Mouse (Mus musculus): ENCODE results near the gene Nup62. TPM values are rescaled to one million over a fixed set of nuclear protein-coding genes. Genes with fewer than 3 reads are reported as not detected.

Gene Nup62
- polyA plus RNA-seq (2012; rRNA removed), result 181 and 183 TPM in 2 replicates

DNA sequence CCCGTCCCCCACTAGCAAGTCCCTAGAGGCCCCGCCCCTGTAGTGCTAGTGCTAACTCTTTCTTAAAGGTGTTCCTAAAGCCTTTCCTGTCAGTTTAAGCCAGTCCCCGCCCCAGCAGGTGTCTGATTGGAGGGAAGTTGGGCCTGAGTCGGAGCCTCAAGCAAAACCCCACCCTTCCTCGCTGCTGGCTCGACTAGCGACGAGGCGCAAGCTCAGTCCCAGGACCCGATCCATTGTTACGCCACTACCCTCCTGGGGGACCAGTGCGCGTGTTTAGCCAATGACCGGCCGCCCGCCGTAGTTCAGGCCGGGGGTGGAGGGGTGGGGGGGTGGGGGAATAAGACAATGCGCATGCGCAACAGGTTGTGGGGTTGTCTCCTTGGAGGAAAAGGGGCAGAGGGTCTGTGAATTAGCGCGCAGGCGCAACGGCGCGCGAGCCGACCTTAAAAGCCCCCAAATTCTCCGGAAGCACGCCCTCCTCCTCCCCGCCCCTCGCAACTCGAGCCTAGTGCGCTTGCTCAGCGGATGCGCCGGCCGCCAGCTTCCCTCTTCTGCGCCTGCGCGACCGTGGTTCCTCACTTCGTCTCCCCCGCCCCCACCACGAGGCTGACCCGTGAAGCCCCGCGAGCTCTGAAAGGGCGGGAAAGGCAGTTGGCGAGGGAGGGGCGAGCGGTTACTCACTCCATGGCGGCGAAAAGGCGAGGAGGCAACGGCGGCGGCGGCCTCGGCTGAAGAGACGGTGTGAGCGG lies at the start of gene Nup62, which contains the start of gene Il4i1:
Nup62 (plus strand) TSS at position 368 of the 749 bp plus-strand sequence.
Il4i1 (plus strand) TSS at position 667 of the 749 bp plus-strand sequence.
- no peaks in the 10 kb centered on the region for H3K27me3 ChIP-seq (ENCODE audit: control insufficient read depth, insufficient read depth, low read length)
- TF ChIP-seq CTCF (IDR thresholded peaks at IDR 0.05; ENCODE audit: control insufficient read depth, insufficient read depth, insufficient replicate concordance, low read depth, low read length) (no peak), POLR2A (IDR thresholded peaks at IDR 0.05; ENCODE audit: control insufficient read depth, low read depth, low read length) (peak; percentile 91)
- H3K4me3 ChIP-seq (ENCODE audit: control insufficient read depth, low read depth, low read length), result peak within 1 kb of the TSS; percentile 99
- H3K36me3 ChIP-seq (ENCODE audit: control insufficient read depth, insufficient read depth, low read length), result peaks cover 3% of the 10 kb centered on the region; the same call in 1 of the 2 replicates
- peak within 1 kb of the TSS; percentile 100 for H3K27ac ChIP-seq (ENCODE audit: control insufficient read depth, insufficient read depth, low read depth, low read length)
- H3K4me1 ChIP-seq (ENCODE audit: control insufficient read depth, insufficient read depth, low read length), result peaks cover 15% of the 10 kb centered on the region

DNA sequence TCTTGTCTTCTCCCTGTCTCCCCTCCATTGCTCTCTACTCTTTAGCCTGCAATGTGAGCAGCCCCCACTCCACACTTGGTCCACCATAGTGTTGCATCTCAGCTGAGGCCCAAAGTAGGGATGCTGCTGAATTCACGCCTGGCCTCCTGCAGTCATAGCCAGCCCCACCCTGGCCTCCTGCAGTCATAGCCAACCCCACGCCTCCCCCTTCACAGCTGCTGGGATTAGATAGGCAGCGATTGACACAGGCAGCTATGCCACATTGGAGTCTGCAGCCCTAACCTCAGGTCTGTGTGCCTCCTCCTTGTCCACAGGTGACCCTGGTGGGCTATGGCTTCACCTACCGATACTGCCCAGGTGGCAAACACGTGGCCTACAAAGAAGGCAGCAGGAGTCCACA lies 47.8 kb upstream of the Nup62 start:
- Histone ChIP-seq H3K36me3 (ENCODE audit: control insufficient read depth, insufficient read depth, low read length) (peaks cover 4% of the 10 kb centered on the region; the same call in 1 of the 2 replicates), H3K4me1 (ENCODE audit: control insufficient read depth, insufficient read depth, low read length) (peaks cover 9% of the 10 kb centered on the region), H3K27me3 (ENCODE audit: control insufficient read depth, insufficient read depth, low read length) (no peaks in the 10 kb centered on the region), H3K27ac (ENCODE audit: control insufficient read depth, insufficient read depth, low read depth, low read length) (no peak overlapping the region), H3K4me3 (ENCODE audit: control insufficient read depth, low read depth, low read length) (no peak overlapping the region)
- TF ChIP-seq POLR2A (IDR thresholded peaks at IDR 0.05; ENCODE audit: control insufficient read depth, low read depth, low read length) (no peak), CTCF (IDR thresholded peaks at IDR 0.05; ENCODE audit: control insufficient read depth, insufficient read depth, insufficient replicate concordance, low read depth, low read length) (no peak)

DNA sequence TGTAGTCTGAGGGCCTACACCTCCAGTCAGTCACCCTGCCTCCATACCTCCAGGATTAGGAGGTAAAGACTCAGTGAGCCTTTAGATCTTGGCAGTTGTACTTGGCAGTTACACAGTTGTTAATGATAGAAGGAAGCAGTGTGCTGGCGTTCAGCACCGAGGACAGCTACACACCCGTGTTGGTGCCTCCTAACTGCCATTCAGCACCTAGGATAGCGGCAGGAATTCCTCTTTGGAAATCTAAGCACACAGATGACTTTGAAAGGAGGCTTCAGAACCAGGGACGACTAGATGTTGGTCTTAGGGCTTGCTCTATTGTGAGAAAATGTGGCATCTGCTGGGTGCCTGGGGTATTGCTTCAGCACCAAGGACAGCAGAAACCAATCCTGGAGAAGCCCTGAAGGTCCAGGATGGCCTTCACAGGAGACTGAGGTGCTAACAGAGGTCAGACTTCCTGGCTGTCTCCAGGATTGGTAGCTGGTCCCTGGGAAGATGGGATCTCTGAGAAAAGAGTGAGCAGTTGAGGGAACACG lies 45.8 kb upstream of the Nup62 start:
- Histone ChIP-seq H3K27ac (ENCODE audit: control insufficient read depth, insufficient read depth, low read depth, low read length) (peak overlapping the region; percentile 84), H3K4me1 (ENCODE audit: control insufficient read depth, insufficient read depth, low read length) (peaks cover 9% of the 10 kb centered on the region), H3K27me3 (ENCODE audit: control insufficient read depth, insufficient read depth, low read length) (no peaks in the 10 kb centered on the region), H3K36me3 (ENCODE audit: control insufficient read depth, insufficient read depth, low read length) (peaks cover 5% of the 10 kb centered on the region), H3K4me3 (ENCODE audit: control insufficient read depth, low read depth, low read length) (no peak overlapping the region)
- no peak for TF ChIP-seq CTCF (IDR thresholded peaks at IDR 0.05; ENCODE audit: control insufficient read depth, insufficient read depth, insufficient replicate concordance, low read depth, low read length)
- TF ChIP-seq POLR2A (IDR thresholded peaks at IDR 0.05; ENCODE audit: control insufficient read depth, low read depth, low read length), result 0 out of 2 replicates have a peak, but pooled peaks have one; percentile 21

DNA sequence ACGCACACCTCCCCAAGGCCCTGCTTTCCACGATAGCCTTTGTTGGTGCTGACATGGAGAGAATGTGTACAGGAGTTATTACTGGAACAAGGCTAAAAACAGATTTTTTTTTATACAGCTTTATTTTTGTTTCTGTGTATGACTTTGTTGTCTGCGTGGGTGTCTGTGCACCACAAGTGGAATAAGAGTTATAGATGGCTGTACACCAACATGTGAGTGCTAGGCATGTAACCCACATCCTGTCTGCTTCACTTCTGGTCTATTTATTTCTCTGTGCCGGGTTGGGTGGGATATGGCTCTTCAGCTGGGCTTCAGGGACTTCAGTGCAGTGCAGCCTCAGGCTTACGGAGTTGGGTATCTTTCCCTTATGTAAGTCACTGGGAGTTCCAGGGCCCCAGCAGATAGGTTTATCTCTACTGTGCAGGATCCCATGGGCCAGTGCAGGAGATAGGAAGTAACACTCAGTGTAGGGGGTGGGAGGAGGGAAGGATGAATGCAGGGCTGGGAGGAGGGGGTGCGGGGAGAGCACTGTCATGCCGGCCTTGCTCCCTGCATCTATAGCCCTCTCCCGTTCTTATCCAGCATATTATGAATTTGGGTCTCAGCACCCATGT lies 43.2 kb upstream of the Nup62 start:
- H3K27ac ChIP-seq (ENCODE audit: control insufficient read depth, insufficient read depth, low read depth, low read length), result no peak overlapping the region; the same call in 1 of the 2 replicates
- H3K4me3 ChIP-seq (ENCODE audit: control insufficient read depth, low read depth, low read length), result no peak overlapping the region
- H3K4me1 ChIP-seq (ENCODE audit: control insufficient read depth, insufficient read depth, low read length), result peaks cover 9% of the 10 kb centered on the region
- H3K27me3 ChIP-seq (ENCODE audit: control insufficient read depth, insufficient read depth, low read length), result no peaks in the 10 kb centered on the region
- H3K36me3 ChIP-seq (ENCODE audit: control insufficient read depth, insufficient read depth, low read length), result peaks cover 6% of the 10 kb centered on the region
- TF ChIP-seq CTCF (IDR thresholded peaks at IDR 0.05; ENCODE audit: control insufficient read depth, insufficient read depth, insufficient replicate concordance, low read depth, low read length) (no peak), POLR2A (IDR thresholded peaks at IDR 0.05; ENCODE audit: control insufficient read depth, low read depth, low read length) (no peak)

DNA sequence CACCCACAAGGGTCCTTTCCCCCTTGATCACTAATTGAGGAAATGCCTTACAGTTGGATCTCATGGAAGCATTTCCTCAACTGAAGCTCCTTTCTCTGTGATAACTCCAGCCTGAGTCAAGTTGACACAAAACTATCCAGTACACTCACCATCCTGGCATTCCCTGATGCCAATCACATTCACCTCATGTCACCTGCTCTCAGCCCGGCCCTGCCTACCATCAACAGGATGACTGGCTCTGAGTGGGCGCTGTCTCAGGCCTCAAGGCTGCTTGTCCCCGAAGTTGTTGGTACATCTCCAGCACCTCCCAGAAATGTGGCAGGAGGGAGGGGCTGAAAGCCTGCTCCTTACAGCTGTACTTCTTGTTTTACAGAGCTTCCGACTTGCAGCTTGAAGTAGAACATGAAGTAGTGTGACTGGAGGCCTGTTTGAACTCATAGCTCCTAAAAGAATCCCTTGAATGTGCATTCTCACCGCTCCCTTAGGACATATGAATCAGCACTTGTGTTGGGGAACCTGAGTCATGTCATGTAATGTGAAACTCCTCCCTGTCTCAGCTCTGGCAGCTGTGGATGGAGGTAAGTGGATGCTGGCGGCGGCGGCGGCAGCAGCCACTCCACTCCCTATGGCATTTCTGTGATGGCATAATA lies 38.9 kb upstream of the Nup62 start:
- Histone ChIP-seq H3K4me1 (ENCODE audit: control insufficient read depth, insufficient read depth, low read length) (no peaks in the 10 kb centered on the region), H3K27ac (ENCODE audit: control insufficient read depth, insufficient read depth, low read depth, low read length) (no peak overlapping the region), H3K36me3 (ENCODE audit: control insufficient read depth, insufficient read depth, low read length) (peaks cover 2% of the 10 kb centered on the region), H3K27me3 (ENCODE audit: control insufficient read depth, insufficient read depth, low read length) (no peaks in the 10 kb centered on the region), H3K4me3 (ENCODE audit: control insufficient read depth, low read depth, low read length) (no peak overlapping the region)
- TF ChIP-seq CTCF (IDR thresholded peaks at IDR 0.05; ENCODE audit: control insufficient read depth, insufficient read depth, insufficient replicate concordance, low read depth, low read length), result no peak
- TF ChIP-seq POLR2A (IDR thresholded peaks at IDR 0.05; ENCODE audit: control insufficient read depth, low read depth, low read length), result no peak

DNA sequence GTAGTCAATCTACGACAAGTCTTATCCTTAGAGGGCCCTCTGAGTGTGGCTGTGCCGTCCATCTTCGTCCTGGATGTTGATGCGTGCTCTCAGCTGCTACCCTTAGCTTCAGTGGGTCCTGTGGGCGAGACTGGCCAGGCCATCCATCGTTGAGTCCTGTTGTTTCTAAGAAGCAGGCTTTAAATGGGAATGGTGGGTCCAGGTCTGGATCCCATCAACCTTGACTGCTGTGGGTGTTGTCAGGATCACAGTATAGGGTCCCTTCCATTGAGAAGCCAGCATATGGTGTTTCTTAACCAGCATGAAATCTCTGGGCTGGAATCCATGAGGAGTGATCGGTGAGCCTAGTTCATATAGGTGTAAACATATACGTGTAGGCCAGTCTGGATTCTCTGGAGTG lies 35.8 kb upstream of the Nup62 start:
- no peaks in the 10 kb centered on the region for H3K27me3 ChIP-seq (ENCODE audit: control insufficient read depth, insufficient read depth, low read length)
- no peaks in the 10 kb centered on the region for H3K4me1 ChIP-seq (ENCODE audit: control insufficient read depth, insufficient read depth, low read length)
- no peak overlapping the region for H3K4me3 ChIP-seq (ENCODE audit: control insufficient read depth, low read depth, low read length)
- peaks cover under 1% of the 10 kb centered on the region for H3K36me3 ChIP-seq (ENCODE audit: control insufficient read depth, insufficient read depth, low read length)
- no peak overlapping the region for H3K27ac ChIP-seq (ENCODE audit: control insufficient read depth, insufficient read depth, low read depth, low read length)
- no peak for TF ChIP-seq POLR2A (IDR thresholded peaks at IDR 0.05; ENCODE audit: control insufficient read depth, low read depth, low read length)
- TF ChIP-seq CTCF (IDR thresholded peaks at IDR 0.05; ENCODE audit: control insufficient read depth, insufficient read depth, insufficient replicate concordance, low read depth, low read length), result no peak

DNA sequence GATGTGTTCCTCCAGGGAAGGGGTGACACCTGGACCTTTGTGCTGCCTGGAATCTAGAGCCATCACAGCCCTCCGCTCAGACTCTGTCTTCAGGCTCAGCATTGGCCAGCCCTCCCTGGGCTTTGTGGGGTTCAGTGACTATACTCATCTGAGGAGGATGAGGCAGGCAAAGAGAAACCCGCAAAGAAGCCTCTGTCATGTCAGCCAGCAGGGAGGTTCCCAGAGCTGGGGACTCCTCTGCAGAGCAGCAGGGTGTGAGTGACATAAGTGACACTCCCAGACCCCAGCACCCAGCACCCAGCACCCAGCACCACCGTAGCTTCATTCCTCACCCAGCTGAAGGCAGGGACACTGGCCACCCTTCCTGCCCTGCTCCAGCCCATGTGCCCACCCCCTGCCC lies 26.4 kb upstream of the Nup62 start:
- TF ChIP-seq POLR2A (IDR thresholded peaks at IDR 0.05; ENCODE audit: control insufficient read depth, low read depth, low read length) (no peak), CTCF (IDR thresholded peaks at IDR 0.05; ENCODE audit: control insufficient read depth, insufficient read depth, insufficient replicate concordance, low read depth, low read length) (no peak)
- Histone ChIP-seq H3K27me3 (ENCODE audit: control insufficient read depth, insufficient read depth, low read length) (no peaks in the 10 kb centered on the region), H3K4me1 (ENCODE audit: control insufficient read depth, insufficient read depth, low read length) (no peaks in the 10 kb centered on the region), H3K36me3 (ENCODE audit: control insufficient read depth, insufficient read depth, low read length) (no peaks in the 10 kb centered on the region), H3K27ac (ENCODE audit: control insufficient read depth, insufficient read depth, low read depth, low read length) (no peak overlapping the region), H3K4me3 (ENCODE audit: control insufficient read depth, low read depth, low read length) (no peak overlapping the region)

Measured in testis, adult 2 months (tissue).